Mouse (Mus musculus) megakaryocyte, embryonic 14.5 days (primary cell): ENCODE measurements around the gene Galnt10. TPM values are rescaled to one million over a fixed set of nuclear protein-coding genes. Genes with fewer than 3 reads are reported as not detected.

Experiments
- H3K27me3 ChIP-seq: replicated peaks from 2 replicates; pipeline ENCODE3; 2012; ENCODE audit warnings: inconsistent platforms
- H3K36me3 ChIP-seq: replicated peaks from 2 replicates; pipeline ENCODE3; 2012; ENCODE audit warnings: low read length, inconsistent platforms, mixed read lengths
- H3K4me1 ChIP-seq: 2 replicates; pipeline ENCODE4 v1.6.1; 2012; ENCODE audit warnings: inconsistent platforms
- H3K4me3 ChIP-seq: replicated peaks from 2 replicates; pipeline ENCODE3; 2012; ENCODE audit warnings: moderate library complexity, mild to moderate bottlenecking, inconsistent platforms
- H3K9me3 ChIP-seq: 2 replicates; pipeline ENCODE4 v1.6.1; 2012; ENCODE audit warnings: inconsistent platforms
- FLI1 ChIP-seq: IDR thresholded peaks from 2 replicates; pipeline ENCODE4 v1.6.1; 2012; ENCODE audit warnings: low read length, inconsistent platforms, mixed read lengths
- GATA1 ChIP-seq: IDR thresholded peaks from 3 replicates; pipeline ENCODE4 v1.6.1; 2012; ENCODE audit warnings: mixed read lengths, low read length, inconsistent platforms, borderline replicate concordance
- polyA plus RNA-seq: library from polyadenylated mRNA; stranded (reverse); fragments of >175 nt; gene quantifications from 2 replicates; pipeline ENCODE4 v1.2.3, GENCODE M21; 2012; ENCODE audit warnings: low replicate concordance; ENCODE audit not compliant: insufficient read depth

The Galnt10 gene
- polyA plus RNA-seq, 1 experiment = 0.74 TPM

DNA sequence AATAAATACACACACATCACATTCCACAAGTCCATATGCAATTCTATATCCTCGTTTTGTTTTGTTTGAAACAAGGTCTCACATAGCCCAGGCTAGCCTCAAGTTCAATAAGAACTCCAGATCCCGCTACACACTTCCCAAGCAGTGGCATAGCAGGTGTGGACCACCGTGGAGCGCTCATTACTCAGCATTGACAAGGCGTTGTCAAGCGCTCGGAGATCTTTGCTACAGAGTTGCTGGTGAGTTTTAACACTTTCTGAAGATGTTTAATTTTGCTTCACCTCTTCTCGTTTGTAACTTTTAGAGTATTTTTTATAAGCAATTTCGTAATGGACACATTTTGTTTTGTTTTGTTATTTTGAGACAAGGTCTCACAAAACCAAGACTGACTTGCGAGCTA lies 154.2 kb downstream of the Galnt10 start:
- Histone ChIP-seq H3K36me3 (peaks cover 5% of the 10 kb centered on the region), H3K4me3 (no peak overlapping the region), H3K9me3 (no peaks in the 10 kb centered on the region), H3K4me1 (peaks cover 53% of the 10 kb centered on the region), H3K27me3 (no peaks in the 10 kb centered on the region)
- no peak for TF ChIP-seq FLI1
- no peak for TF ChIP-seq GATA1

- H3K4me3 ChIP-seq = peak overlapping the region; percentile 94
- H3K4me1 ChIP-seq = peaks cover 62% of the 10 kb centered on the region
- peaks cover 9% of the 10 kb centered on the region for H3K36me3 ChIP-seq
- H3K9me3 ChIP-seq = no peaks in the 10 kb centered on the region
- TF ChIP-seq GATA1 (no peak), FLI1 (no peak)
- no peaks in the 10 kb centered on the region for H3K27me3 ChIP-seq
These were observed 155.2 kb downstream of the Galnt10 start for GRCm38 (mm10) chr11:57800266-57800951.

DNA sequence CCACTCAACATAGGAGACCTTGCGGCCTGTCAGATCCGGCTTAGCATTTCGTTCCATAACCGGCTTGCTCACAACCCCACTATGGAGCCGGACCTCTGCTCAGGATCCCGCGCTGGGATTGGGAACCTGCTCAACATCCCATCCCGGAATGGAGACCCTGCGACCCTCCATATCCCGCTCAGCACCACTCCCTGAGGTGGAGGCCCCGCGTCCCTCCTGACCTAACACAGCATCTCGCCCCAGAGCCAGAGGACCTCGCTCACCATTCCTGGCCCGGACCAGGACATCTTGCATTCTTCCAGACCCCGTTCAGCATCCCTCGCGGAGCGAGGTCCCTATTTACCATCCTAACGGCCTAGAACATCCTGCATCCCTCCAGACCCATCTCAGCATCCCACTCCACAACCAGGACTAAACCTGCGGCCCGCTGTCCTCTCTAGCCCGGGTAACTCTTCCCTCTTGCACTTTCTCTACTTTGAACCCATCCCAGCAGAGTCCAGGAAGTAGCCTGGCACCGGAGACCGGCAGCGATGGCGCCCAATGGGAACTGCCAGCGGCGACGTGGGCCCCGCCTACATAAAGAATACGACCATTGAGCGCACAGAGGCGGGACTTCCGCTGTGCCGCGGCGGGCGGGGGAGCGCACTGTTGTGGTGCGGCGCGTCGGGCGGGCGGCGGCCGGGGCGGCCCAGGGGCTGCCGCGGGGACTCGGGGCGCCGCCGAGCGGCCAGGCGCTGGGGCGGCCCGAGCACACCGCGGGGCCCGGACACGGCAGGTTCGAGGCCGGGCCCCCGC lies 155.9 kb downstream of the Galnt10 start, which contains the start of gene Sap30l:
TSS of gene Sap30l (plus strand) at position 667 of the 795 bp plus-strand sequence.
- Histone ChIP-seq H3K4me1 (peaks cover 65% of the 10 kb centered on the region), H3K36me3 (peaks cover 17% of the 10 kb centered on the region), H3K9me3 (no peaks in the 10 kb centered on the region), H3K27me3 (no peaks in the 10 kb centered on the region), H3K4me3 (peak within 1 kb of the TSS; percentile 94)
- TF ChIP-seq FLI1 = no peak
- no peak for TF ChIP-seq GATA1

DNA sequence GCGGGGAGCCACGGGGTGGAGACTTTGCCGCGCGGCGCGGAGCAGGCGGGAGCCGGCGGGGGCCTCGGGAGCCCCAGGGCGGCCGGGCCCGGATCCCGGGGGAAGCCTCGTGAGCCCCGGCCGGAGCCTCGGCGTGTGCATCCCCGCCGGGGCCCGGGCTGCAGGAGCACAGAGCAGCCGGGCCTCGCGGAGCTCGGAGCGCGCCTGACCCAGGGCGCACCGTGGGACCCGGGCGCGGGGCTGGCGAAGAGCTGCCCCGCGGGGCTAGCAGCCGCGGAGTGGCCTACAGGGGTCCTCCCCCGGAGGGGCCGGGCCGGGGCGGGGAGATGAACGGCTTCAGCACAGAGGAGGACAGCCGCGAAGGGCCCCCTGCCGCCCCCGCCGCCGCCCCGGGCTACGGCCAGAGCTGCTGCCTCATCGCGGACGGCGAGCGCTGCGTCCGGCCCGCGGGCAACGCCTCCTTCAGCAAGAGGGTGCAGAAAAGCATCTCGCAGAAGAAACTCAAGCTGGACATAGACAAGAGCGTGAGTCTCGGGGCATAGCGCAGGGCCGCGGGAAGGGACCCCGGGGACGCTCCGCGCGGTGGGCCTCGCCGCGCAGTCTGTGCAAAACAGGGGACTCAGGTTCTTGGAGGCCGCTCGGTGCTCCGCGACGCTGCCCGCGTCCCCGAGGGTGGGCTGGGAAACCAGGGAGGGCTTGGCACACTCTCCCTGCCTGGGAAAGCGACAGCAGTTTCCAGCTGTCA lies 156.7 kb downstream of the Galnt10 start:
- TF ChIP-seq FLI1 (no peak), GATA1 (no peak)
- peak overlapping the region; percentile 94 for H3K4me3 ChIP-seq
- peaks cover 24% of the 10 kb centered on the region for H3K36me3 ChIP-seq
- H3K9me3 ChIP-seq = no peaks in the 10 kb centered on the region
- peaks cover 70% of the 10 kb centered on the region for H3K4me1 ChIP-seq
- H3K27me3 ChIP-seq = no peaks in the 10 kb centered on the region

DNA sequence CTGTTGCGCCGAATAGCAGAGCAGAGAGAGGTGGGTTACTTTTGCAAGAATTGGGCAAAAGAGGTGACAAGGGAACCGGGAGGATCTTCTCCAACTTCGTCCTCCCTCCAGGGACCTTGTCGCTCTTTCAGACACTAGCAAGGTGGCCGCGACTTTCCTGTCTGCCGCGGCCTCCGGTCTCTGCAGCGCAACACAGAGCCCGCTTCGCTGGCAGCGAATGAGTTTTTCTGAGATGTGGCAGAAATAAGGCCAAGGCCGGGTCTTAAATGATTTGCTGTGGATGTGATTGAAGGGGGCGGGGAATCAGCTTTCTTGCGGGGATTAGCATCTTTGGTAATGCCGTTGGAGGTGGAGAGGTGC lies 157.2 kb downstream of the Galnt10 start:
- no peaks in the 10 kb centered on the region for H3K27me3 ChIP-seq
- no peak for TF ChIP-seq FLI1
- TF ChIP-seq GATA1 = no peak
- peaks cover 74% of the 10 kb centered on the region for H3K4me1 ChIP-seq
- H3K36me3 ChIP-seq = peaks cover 30% of the 10 kb centered on the region
- peak overlapping the region; percentile 94 for H3K4me3 ChIP-seq
- H3K9me3 ChIP-seq = no peaks in the 10 kb centered on the region

GRCm38 (mm10) chr11:57805047-57805446 lies 159.8 kb downstream of the Galnt10 start:
- TF ChIP-seq GATA1 (no peak), FLI1 (no peak)
- Histone ChIP-seq H3K27me3 (no peaks in the 10 kb centered on the region), H3K4me1 (peaks cover 76% of the 10 kb centered on the region), H3K36me3 (peaks cover 56% of the 10 kb centered on the region), H3K9me3 (no peaks in the 10 kb centered on the region), H3K4me3 (no peak overlapping the region)

GRCm38 (mm10) chr11:57809017-57809731 lies 163.9 kb downstream of the Galnt10 start:
- TF ChIP-seq FLI1 (no peak), GATA1 (no peak)
- Histone ChIP-seq H3K4me3 (no peak overlapping the region), H3K4me1 (peaks cover 86% of the 10 kb centered on the region), H3K27me3 (no peaks in the 10 kb centered on the region), H3K9me3 (no peaks in the 10 kb centered on the region), H3K36me3 (peaks cover 85% of the 10 kb centered on the region)

GRCm38 (mm10) chr11:57809732-57810098 lies 164.5 kb downstream of the Galnt10 start:
- Histone ChIP-seq H3K27me3 (no peaks in the 10 kb centered on the region), H3K9me3 (no peaks in the 10 kb centered on the region), H3K4me1 (peaks cover 87% of the 10 kb centered on the region), H3K36me3 (peaks cover 90% of the 10 kb centered on the region), H3K4me3 (no peak overlapping the region)
- no peak for TF ChIP-seq GATA1

DNA sequence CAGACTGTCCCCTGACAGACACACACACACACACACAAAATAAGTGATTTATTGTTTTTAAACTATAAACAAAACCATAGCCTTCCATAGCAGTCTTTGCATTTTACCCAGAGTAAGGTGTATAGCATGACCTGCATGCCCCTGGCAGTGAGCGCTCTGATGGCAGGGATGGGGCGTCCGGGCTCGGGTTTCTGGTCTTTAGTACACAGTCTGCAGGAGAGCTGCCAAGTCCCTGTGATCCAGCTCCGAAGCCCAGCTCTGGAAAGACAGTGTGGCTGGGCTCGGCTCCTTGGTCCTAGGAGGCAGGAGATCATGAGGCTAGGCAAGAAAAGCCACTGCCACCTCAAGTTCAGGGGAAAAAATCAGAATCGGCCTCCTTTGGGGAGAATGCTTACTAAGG lies 165.8 kb downstream of the Galnt10 start:
- Histone ChIP-seq H3K4me3 (no peak overlapping the region), H3K36me3 (peaks cover 87% of the 10 kb centered on the region), H3K9me3 (no peaks in the 10 kb centered on the region), H3K4me1 (peaks cover 76% of the 10 kb centered on the region), H3K27me3 (no peaks in the 10 kb centered on the region)
- TF ChIP-seq GATA1 = no peak
- TF ChIP-seq FLI1 = no peak
